In genomic region chr12:112077651-112078050, GRCm38 (mm10) we compare ENCODE assay signal across 9 mouse cellular contexts. TPM values are rescaled to one million over a fixed set of nuclear protein-coding genes. Genes with fewer than 3 reads are reported as not detected.
DNase-seq lines count a peak whose midpoint lies in the region; ATAC-seq and TF ChIP-seq lines count a peak whose summit lies in the region.
"Had no signal": no experiment of that assay in that cellular context is flagged by ENCODE, and none has a peak within 500 bp of the region (broad histone marks: within the 10 kb centered on the region; RNA-seq: fewer than 3 reads in every experiment).

No protein-coding gene starts in this region.

- no peak overlapping the region for H3K4me2 ChIP-seq in lung, embryonic 14.5 days

- peak; percentile 92 for TF ChIP-seq CTCF in lung, embryonic 14.5 days (IDR thresholded peaks at IDR 0.05; ENCODE audit: low read depth)

- no peaks in the 10 kb centered on the region for H3K4me1 ChIP-seq in lung, embryonic 14.5 days (ENCODE audit: insufficient read depth)

- H3K36me3 ChIP-seq in lung, embryonic 14.5 days (ENCODE audit: insufficient read depth) = no peaks in the 10 kb centered on the region

- H3K4me3 ChIP-seq in lung, embryonic 14.5 days (ENCODE audit: low read depth, low read length) = no peak overlapping the region
- H3K4me3 ChIP-seq: erythroblast, embryonic 14.5 days had no signal

- WGBS in large intestine, adult 2 months = 9% methylated on average over 6 of the region's 6 CpGs
- 4% methylated on average over 6 of the region's 6 CpGs for WGBS in lung, embryonic 14.5 days

- no peak overlapping the region for H3K27ac ChIP-seq in lung, embryonic 14.5 days (ENCODE audit: low read depth)

- H3K9ac ChIP-seq in lung, embryonic 14.5 days = no peak overlapping the region

- H3K9me3 ChIP-seq in lung, embryonic 14.5 days (ENCODE audit: low read depth, low read length) = no peaks in the 10 kb centered on the region

- H3K27me3 ChIP-seq in lung, embryonic 14.5 days (ENCODE audit: insufficient read depth, low read length) = no peaks in the 10 kb centered on the region

- DNase-seq in 416B (ENCODE audit: low read depth) (peak; percentile 57), adipocyte (ENCODE audit: low spot score) (peak; percentile 50)
- peak; percentile 86 for DNase-seq in embryo, embryonic 10.5 days (ENCODE audit: low spot score)
- peak; percentile 65 for DNase-seq in heart, adult 8-10 months (ENCODE audit: low spot score)
- peak; percentile 21 for DNase-seq in large intestine, adult 2 months (ENCODE audit: low read depth, low spot score)
- DNase-seq in lung, embryonic 14.5 days = peak; percentile 86
- DNase-seq in ovary, postnatal 36 days (ENCODE audit: low spot score) = peak; percentile 77
- DNase-seq in urinary bladder, adult 2 months (ENCODE audit: low spot score) = peak; percentile 57

- peak; percentile 52; the same call in 1 of the 2 replicates for ATAC-seq in lung, embryonic 14.5 days (ENCODE audit: insufficient read depth)

RNA-seq across cellular contexts. Expression of gene Aspg, which starts 28.8 kb away (rescaled TPM):
- total RNA-seq in heart, adult 8-10 months (2022) = under 1 TPM in 2 of 4 experiments, not detected in 2; 0.44 to 0.62 TPM
- polyA plus RNA-seq in large intestine, adult 2 months (2012; rRNA removed) = 28.2 and 31.8 TPM in 2 replicates
- 1.6 TPM in 2 replicates for polyA plus RNA-seq in lung, embryonic 14.5 days (2014; fragmentation: Nextera tagmentation; extraction: Ambion mirVana)
- polyA plus RNA-seq in urinary bladder, adult 2 months (2012; rRNA removed) = 0.74 and 1.2 TPM in 2 replicates
- polyA plus RNA-seq: erythroblast, embryonic 14.5 days had no signal

Comparison
In these comparisons a context has a peak if more than half of its experiments do, and no peak if none do; other contexts are left out.
1. DNase-seq: peak in every context shown above with its lines; median percentile 86 in embryo, embryonic 10.5 days; 86 in lung, embryonic 14.5 days; 77 in ovary, postnatal 36 days; 65 in heart, adult 8-10 months; 57 in 416B; 57 in urinary bladder, adult 2 months; 50 in adipocyte; 21 in large intestine, adult 2 months.
2. RNA of gene Aspg, which starts 28.8 kb away (polyA plus RNA-seq): 28.2 to 31.8 TPM in large intestine, adult 2 months; 1.6 TPM in lung, embryonic 14.5 days and 0.74 to 1.2 TPM in urinary bladder, adult 2 months; every median in the first group is over 10 times any median in the second.